In genomic region chr16:4514383-4514782, GRCm38 (mm10) we compare ENCODE assay signal across 28 mouse cellular contexts. TPM values are rescaled to one million over a fixed set of nuclear protein-coding genes. Genes with fewer than 3 reads are reported as not detected.
A peak's percentile ranks its signal among the peaks of the same experiment; 100 is the strongest.
DNase-seq lines count a peak whose midpoint lies in the region; ATAC-seq and TF ChIP-seq lines count a peak whose summit lies in the region.
"Had no signal": no experiment of that assay in that cellular context is flagged by ENCODE, and none has a peak within 500 bp of the region (broad histone marks: within the 10 kb centered on the region; RNA-seq: fewer than 3 reads in every experiment).

No protein-coding gene starts in this region.

- no peaks in the 10 kb centered on the region for H3K79me2 ChIP-seq in CH12.LX (replicated peaks; ENCODE audit: control insufficient read depth, extremely low read depth, insufficient read depth, poor library complexity, severe bottlenecking)

- peak; percentile 16 for TF ChIP-seq RAD21 in CH12.LX (IDR thresholded peaks at IDR 0.05; ENCODE audit: low read depth, low read length)

- H3K4me3 ChIP-seq in heart, embryonic 11.5 days (ENCODE audit: low read depth, low read length): no peak overlapping the region
- H3K4me3 ChIP-seq in CH12.LX (replicated peaks in 1 of 3; ENCODE audit: low read depth in 2 of 3, low read length in 2 of 3, poor library complexity in 1 of 3): no peak overlapping the region
- H3K4me3 ChIP-seq: embryonic facial prominence, embryonic 12.5 days; limb, embryonic 12.5 days; liver, embryonic 15.5 days had no signal

- no peak for TF ChIP-seq POLR2A in CH12.LX (IDR thresholded peaks at IDR 0.05; ENCODE audit: low read depth, low read length)

- in situ Hi-C loops in CH12.LX (cut with MboI; ENCODE audit: low pct_ligation_motif_present, low pct_unique_long_range_greater_than_20kb, low sequenced_read_pairs): no loop called here

- H3K27me3 ChIP-seq in heart, embryonic 11.5 days (ENCODE audit: control insufficient read depth, insufficient read depth, low read length): no peaks in the 10 kb centered on the region
- no peaks in the 10 kb centered on the region for H3K27me3 ChIP-seq in CH12.LX (replicated peaks)
- H3K27me3 ChIP-seq: embryonic facial prominence, embryonic 12.5 days; limb, embryonic 12.5 days; liver, embryonic 15.5 days; Patski had no signal

- 63% methylated on average over 3 of the region's 3 CpGs for WGBS in heart, embryonic 11.5 days (ENCODE audit: insufficient replicate concordance)

- H3K9ac ChIP-seq in heart, embryonic 11.5 days (ENCODE audit: low read depth, low read length): peak overlapping the region; percentile 40; the same call in 1 of the 2 replicates
- H3K9ac ChIP-seq in CH12.LX (ENCODE audit: insufficient read depth, low read depth): no peak overlapping the region
- H3K9ac ChIP-seq: embryonic facial prominence, embryonic 12.5 days; hindbrain, embryonic 14.5 days; limb, embryonic 12.5 days; liver, embryonic 15.5 days; lung, embryonic 14.5 days had no signal

- peaks cover 41% of the 10 kb centered on the region for H3K4me1 ChIP-seq in heart, embryonic 11.5 days (ENCODE audit: control insufficient read depth, insufficient read depth, low read length)
- peaks cover 27 to 96% of the 10 kb centered on the region in 2 experiments for H3K4me1 ChIP-seq in CH12.LX (ENCODE audit: control insufficient read depth in 1 of 2, insufficient read depth in 2 of 2)
- H3K4me1 ChIP-seq: embryonic facial prominence, embryonic 12.5 days; limb, embryonic 12.5 days; liver, embryonic 15.5 days had no signal

- H3K4me2 ChIP-seq in heart, embryonic 11.5 days: no peak overlapping the region
- no peak overlapping the region for H3K4me2 ChIP-seq in CH12.LX (ENCODE audit: insufficient read depth, low read depth, poor library complexity, severe bottlenecking)
- H3K4me2 ChIP-seq: embryonic facial prominence, embryonic 12.5 days; hindbrain, embryonic 14.5 days; limb, embryonic 12.5 days; liver, embryonic 15.5 days; lung, embryonic 14.5 days had no signal

- ATAC-seq in heart, embryonic 11.5 days (replicated peaks; ENCODE audit: insufficient number of reproducible peaks, low FRiP score, low TSS enrichment): no peak
- ATAC-seq: forebrain, embryonic 14.5 days; intestine, postnatal 0 days; Patski had no signal

- H3K36me3 ChIP-seq in heart, embryonic 11.5 days (ENCODE audit: control insufficient read depth, insufficient read depth, low read length): no peaks in the 10 kb centered on the region; the same call in 1 of the 2 replicates
- H3K36me3 ChIP-seq in CH12.LX (replicated peaks in 1 of 2; ENCODE audit: control insufficient read depth in 1 of 2, insufficient read depth in 1 of 2, low read length in 1 of 2): peaks cover 0 to 28% of the 10 kb centered on the region in 2 experiments
- H3K36me3 ChIP-seq: embryonic facial prominence, embryonic 12.5 days; G1E; limb, embryonic 12.5 days; liver, embryonic 15.5 days had no signal

- no peak for TF ChIP-seq EP300 in CH12.LX (IDR thresholded peaks at IDR 0.05; ENCODE audit: low read length)

- no peak for DNase-seq in heart, adult 8-10 months (ENCODE audit: low spot score)
- peak; percentile 24 for DNase-seq in A20 (ENCODE audit: low read depth, low spot score)
- no peak for DNase-seq in CH12.LX (ENCODE audit: extremely low read depth)
- DNase-seq in skeletal muscle tissue, adult 2 months (ENCODE audit: low read depth, low spot score): peak; percentile 61
- no peak for DNase-seq in urinary bladder, postnatal 14 days (ENCODE audit: low spot score)
- DNase-seq: adrenal gland, postnatal 25 days; cerebellum, adult 11-12 months; cerebellum, adult 9-11 months; embryo, embryonic 11 days; gastrocnemius, postnatal 36 days; kidney, adult 9 months; kidney, postnatal 14 days; layer of hippocampus, adult 9-11 months; lung, embryonic 14.5 days; midbrain, embryonic 14.5 days; right cerebral cortex, postnatal 25 days; spleen, adult 18-20 months; thymus, adult 18-20 months; thymus, postnatal 36 days had no signal

- H3K9me3 ChIP-seq in heart, embryonic 11.5 days (replicated peaks; ENCODE audit: control insufficient read depth, low read length): no peaks in the 10 kb centered on the region
- H3K9me3 ChIP-seq in CH12.LX (replicated peaks; ENCODE audit: low read length): no peaks in the 10 kb centered on the region
- H3K9me3 ChIP-seq: embryonic facial prominence, embryonic 12.5 days; G1E; limb, embryonic 12.5 days; liver, embryonic 15.5 days had no signal

- peak in 1 of 2 experiments; percentile 33; a peak in 2 of 4 replicates for TF ChIP-seq CTCF in CH12.LX (conservative IDR thresholded peaks at IDR 0.05 in 1 of 2, IDR thresholded peaks at IDR 0.05 in 1 of 2; ENCODE audit: low read depth in 2 of 2, low read length in 2 of 2)

- dilution Hi-C loops in CH12.LX (cut with MboI; ENCODE audit: extremely low pct_ligation_motif_present, extremely low pct_unique_long_range_greater_than_20kb, low sequenced_read_pairs): no loop called here

- peak overlapping the region; percentile 97 for H3K27ac ChIP-seq in heart, embryonic 11.5 days (ENCODE audit: low read depth, low read length)
- H3K27ac ChIP-seq in CH12.LX (ENCODE audit: insufficient read depth, low read depth): no peak overlapping the region
- H3K27ac ChIP-seq: embryonic facial prominence, embryonic 12.5 days; hindbrain, embryonic 14.5 days; limb, embryonic 12.5 days; liver, embryonic 15.5 days had no signal

TF ChIP-seq in CH12.LX, 34 proteins besides CTCF, POLR2A, EP300 and RAD21:
- no peak for TF ChIP-seq CHD1 (IDR thresholded peaks at IDR 0.05; ENCODE audit: low read depth, low read length)
- no peak for TF ChIP-seq SIN3A (IDR thresholded peaks at IDR 0.05; ENCODE audit: low read length)
- no peak for TF ChIP-seq MXI1 (IDR thresholded peaks at IDR 0.05; ENCODE audit: low read depth, low read length)
- 0 out of 2 replicates have a peak, but pooled peaks have one; percentile 14 for TF ChIP-seq ZNF384 (IDR thresholded peaks at IDR 0.05; ENCODE audit: low read depth, low read length)
- no peak for TF ChIP-seq NRF1 (IDR thresholded peaks at IDR 0.05; ENCODE audit: low read depth, low read length)
- TF ChIP-seq ZKSCAN1 (IDR thresholded peaks at IDR 0.05; ENCODE audit: borderline replicate concordance, low read depth, low read length): no peak
- no peak for TF ChIP-seq USF2 (conservative IDR thresholded peaks at IDR 0.05; ENCODE audit: low read depth, low read length)
- TF ChIP-seq MAX (IDR thresholded peaks at IDR 0.05; ENCODE audit: low read length): no peak
- TF ChIP-seq SMC3 (IDR thresholded peaks at IDR 0.05; ENCODE audit: low read depth, low read length): peak; percentile 18
- TF ChIP-seq RCOR1 (conservative IDR thresholded peaks at IDR 0.05; ENCODE audit: low read depth, low read length): no peak
- no peak for TF ChIP-seq PAX5 (IDR thresholded peaks at IDR 0.05; ENCODE audit: low read length)

RNA-seq across cellular contexts. Expression of gene Srl, which starts 27.2 kb away (rescaled TPM):
- 147 and 191 TPM in 2 replicates for polyA plus RNA-seq in heart, embryonic 11.5 days (2014; fragmentation: Nextera tagmentation; extraction: Ambion mirVana)
- total RNA-seq in heart, adult 8-10 months (2022): 100 to 1,000 TPM; 705 to 904 (median 868) TPM
- total RNA-seq in CH12.LX (2012; rRNA removed): 44.6 and 60.3 TPM in 2 replicates
- 62.7 and 88.8 TPM in 2 replicates for total RNA-seq in CH12.LX (2014; rRNA removed)
- 71.3 and 77.9 TPM in 2 replicates for polyA plus RNA-seq in CH12.LX (2012; ENCODE audit: insufficient read length, low read depth)

RNA-seq across cellular contexts. Expression of gene Tfap4, which starts 45.3 kb away (rescaled TPM):
- polyA plus RNA-seq in heart, embryonic 11.5 days (2014; fragmentation: Nextera tagmentation; extraction: Ambion mirVana): 7.3 and 9.4 TPM in 2 replicates
- total RNA-seq in heart, adult 8-10 months (2022): 1 to 10 TPM; 2.8 to 6.2 (median 3.6) TPM
- 23.5 and 27.5 TPM in 2 replicates for total RNA-seq in CH12.LX (2012; rRNA removed)
- total RNA-seq in CH12.LX (2014; rRNA removed): 24.0 and 25.0 TPM in 2 replicates
- 43.3 and 46.6 TPM in 2 replicates for polyA plus RNA-seq in CH12.LX (2012; ENCODE audit: insufficient read length, low read depth)

Comparison
In these comparisons a context has a peak if more than half of its experiments do, and no peak if none do; other contexts are left out.
1. DNase-seq: peak in A20 (single experiment) and skeletal muscle tissue, adult 2 months (single experiment); none in heart, adult 8-10 months (single experiment), CH12.LX (single experiment) and urinary bladder, postnatal 14 days (single experiment).
2. RNA of gene Srl, which starts 27.2 kb away (total RNA-seq): 705 to 904 TPM in heart, adult 8-10 months; 44.6 to 88.8 TPM in CH12.LX; every median in the first group is over 4 times any median in the second.